Mouse (Mus musculus): ENCODE data around the gene Fcrla.

- no peak for TF ChIP-seq POLR2A (IDR thresholded peaks at IDR 0.05; ENCODE audit: low read depth, low read length)
- no peak for TF ChIP-seq CTCF (conservative IDR thresholded peaks at IDR 0.05; ENCODE audit: insufficient read depth, insufficient read length, low read depth, low read length)
Measured at GRCm38 (mm10) chr1:170972494-170972893, 45.1 kb upstream of the Fcrla start.
